Mouse (Mus musculus) cerebellum, postnatal 25 days (tissue): ENCODE data around the gene Cela3a.
"Not testable (repeated sequence)": the region's sequence is repeated elsewhere in the genome, so short reads cannot be mapped to it uniquely, and the experiment has no call there.

ENCODE experiments used
- DNase-seq, 2 experiments: peaks; one replicate each; pipeline ENCODE4 v3.0.0; 2021; ENCODE audit warnings: mixed read lengths in 2 of 2

The Cela3a gene

DNA sequence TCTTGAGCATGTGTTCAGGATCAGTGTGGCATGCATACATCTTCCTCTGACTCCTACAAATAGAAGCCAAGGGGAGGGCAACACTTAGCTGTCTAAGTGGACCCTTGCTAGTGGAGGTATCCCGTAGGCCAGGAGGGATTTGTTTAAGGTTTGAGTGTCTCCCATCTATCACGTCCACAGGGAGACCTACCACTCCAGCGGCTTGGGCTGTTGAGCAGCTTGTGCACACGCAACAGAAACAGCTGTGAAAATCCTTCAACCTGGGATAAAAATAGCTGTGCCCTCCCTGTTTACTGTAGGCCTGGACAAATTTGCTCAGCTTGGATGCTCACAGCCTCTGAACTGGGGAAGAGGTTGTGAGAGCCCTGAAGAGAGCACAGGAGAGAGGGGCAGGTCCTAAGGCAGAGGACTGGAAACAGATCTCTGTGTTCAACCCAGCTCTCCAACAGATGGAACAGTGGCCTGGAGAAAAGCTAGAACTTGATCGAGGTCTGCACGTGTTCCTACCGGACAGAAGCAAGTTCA lies 2.7 kb upstream of the Cela3a start:
- DNase-seq = not testable (repeated sequence)

DNA sequence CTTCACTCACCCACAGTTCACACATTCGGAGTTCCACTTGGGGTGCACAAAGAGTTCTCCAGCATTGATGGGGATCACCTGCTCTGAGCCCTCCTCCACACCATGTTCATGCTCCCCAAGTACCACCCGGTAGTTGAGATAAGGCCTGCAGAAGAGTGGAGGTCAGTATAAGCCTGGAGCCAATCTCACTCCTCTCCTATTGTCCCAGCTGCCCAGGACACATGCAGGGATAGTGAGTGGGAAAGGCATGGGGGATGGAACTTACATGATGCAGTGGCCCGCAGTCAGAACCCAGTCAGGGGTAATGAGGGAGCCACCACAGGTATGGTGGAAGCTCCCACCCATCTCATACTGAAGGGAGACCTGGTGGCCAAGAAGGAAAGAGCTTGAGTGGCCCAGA lies 4.0 kb downstream of the Cela3a start:
- no peak for DNase-seq

DNA sequence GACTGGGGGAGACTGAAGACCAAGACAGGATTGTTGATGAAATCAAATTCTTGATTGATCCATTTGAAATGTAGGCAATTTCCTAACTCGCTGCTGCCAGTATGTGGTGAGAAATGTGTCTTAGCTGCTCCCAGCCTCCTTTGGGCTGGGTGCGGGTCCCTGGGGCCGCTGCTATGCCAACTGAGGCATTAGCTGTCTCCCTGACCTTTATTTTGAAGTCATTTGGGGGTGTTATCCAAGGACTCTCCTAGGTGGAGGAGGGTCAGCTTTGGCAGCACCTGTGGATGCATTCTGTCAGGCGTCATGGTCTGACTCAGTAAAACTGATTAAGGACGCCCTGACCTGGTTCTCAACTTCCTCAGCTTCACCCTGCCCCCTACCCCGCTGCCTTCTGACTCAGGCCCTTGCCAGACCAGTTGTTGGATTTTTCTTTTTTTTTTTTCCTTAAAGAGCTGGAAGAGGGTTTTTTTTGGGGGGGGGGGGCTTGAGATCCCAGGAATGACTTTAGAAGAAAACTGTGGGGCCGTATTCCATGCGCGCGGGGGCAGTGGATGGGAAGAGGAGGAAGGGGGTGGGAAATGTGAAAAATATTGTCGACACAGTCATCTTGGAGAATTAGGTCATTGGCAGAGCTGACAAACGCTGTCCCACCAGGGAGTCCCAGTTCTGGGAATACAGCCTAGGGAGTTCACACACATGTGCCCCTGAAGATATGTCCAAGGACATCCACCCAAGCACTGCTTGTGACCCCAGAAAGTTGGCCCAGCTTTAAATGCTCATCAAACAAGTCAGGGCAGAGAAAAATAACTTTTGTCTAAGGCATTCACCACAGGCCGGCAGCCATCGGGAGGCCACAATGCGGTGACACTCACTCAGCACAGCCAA lies 12.7 kb downstream of the Cela3a start:
- DNase-seq = peak; percentile 77 to 80

DNA sequence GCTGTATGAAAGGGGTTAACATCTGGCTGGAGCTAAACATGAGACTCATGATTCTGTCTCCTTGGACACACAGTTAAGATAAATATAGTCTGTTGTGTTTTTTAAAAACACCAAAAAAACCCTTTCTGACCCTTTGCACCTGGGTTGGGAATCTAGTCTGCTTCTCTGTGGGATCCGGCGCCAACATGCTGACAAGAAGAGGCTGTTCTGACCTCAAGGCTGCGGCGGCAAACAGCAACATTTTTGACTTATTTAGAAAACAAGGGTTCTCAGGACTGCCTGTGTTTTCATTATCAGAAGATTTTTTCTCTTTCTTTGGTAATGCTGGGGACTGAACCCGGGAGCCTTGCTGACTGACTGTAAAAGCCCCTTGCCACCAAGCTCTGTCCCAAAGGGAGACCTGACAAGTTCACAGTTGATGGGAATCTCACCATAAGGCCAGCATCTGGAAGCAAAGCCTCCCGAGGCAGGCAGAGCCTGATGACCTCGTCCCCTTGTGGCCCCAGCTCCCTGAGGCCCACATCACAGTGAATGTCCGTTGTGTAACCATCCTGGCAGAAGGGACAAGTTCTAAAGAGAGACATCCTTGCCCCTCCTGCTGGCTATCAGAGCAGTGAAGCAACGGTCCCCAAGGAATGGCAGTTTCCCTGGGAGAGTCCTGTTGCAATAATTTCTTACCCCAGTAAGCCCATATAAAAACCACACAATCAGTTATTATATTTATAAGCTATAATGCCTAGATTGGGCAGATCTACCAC lies 16.0 kb downstream of the Cela3a start:
- no peak for DNase-seq

DNA sequence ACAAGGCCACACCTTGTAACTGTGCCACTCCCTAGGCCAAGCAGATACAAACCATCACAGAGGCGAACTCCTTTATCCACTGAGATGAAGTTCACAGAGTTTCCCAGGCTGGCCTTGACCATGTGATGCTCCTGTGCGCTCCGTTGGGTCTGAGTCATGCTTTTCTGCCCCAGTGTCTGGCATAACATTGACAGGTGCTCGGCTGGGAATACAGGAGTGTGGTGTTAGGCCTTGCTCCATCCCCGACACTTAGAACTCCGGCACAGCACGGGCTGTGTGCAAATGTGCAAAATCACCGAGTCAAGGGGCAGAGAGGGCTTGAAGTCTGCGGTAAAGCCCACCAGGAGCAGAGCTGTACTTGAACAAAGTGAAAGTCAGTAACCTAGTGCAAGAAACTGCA lies 16.7 kb downstream of the Cela3a start:
- DNase-seq = no peak

DNA sequence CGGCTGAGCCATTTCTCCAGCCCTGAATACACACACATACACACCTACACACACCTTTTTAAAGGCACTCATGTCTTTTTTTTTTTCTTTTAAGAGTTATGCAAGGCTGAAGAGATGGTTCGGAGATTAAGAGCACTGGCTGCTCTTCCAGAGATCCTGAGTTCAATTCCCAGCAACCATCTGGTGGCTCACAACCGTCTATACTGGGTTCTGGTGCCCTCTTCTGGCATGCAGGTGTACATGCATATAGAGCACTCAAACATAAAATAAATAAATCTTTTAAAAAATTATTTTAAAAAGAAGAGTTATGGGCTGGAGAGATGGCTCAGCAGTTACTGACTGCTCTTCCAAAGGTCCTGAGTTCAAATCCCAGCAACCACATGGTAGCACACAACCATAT lies 18.3 kb downstream of the Cela3a start:
- DNase-seq = no peak

DNA sequence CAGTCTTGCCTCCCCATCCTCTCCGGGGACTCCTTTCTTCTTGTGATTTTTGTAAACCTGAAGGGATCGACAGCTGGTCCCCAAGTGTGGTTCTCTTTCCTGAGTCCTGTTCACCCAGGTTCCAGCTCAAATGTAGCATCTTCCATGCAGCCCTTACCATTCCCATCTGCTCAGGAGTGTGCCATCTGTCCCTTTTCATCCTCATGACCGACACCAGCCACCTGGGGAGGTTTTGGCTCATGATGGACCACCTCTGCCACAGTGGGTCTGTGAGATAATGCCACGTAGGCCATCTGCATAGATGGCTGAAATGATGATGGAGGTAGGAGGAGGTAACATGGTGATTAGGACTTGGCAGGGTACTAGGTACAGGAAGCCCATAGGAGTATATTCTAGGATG lies 19.4 kb downstream of the Cela3a start:
- DNase-seq = peak; percentile 61 to 68

DNA sequence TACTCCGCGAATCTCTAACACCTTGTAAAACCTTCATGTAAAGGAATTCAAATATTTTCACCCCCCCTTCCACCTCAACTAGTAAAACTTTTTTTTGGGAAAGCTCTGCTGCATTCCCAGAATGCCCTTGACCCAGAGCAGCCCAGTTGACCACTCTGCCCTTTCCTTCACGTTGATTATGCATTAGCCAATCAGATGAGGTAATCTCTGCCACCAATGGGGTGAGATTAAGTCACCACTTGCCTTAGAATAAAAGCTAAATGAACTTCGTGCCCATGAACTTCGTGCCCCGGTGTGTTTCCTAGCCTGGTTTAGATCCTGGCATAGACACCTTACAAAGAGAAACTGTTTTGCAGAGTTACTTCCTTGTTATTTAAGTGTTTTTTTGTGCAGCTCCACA lies 20.6 kb downstream of the Cela3a start:
- DNase-seq = peak; percentile 30 to 41

DNA sequence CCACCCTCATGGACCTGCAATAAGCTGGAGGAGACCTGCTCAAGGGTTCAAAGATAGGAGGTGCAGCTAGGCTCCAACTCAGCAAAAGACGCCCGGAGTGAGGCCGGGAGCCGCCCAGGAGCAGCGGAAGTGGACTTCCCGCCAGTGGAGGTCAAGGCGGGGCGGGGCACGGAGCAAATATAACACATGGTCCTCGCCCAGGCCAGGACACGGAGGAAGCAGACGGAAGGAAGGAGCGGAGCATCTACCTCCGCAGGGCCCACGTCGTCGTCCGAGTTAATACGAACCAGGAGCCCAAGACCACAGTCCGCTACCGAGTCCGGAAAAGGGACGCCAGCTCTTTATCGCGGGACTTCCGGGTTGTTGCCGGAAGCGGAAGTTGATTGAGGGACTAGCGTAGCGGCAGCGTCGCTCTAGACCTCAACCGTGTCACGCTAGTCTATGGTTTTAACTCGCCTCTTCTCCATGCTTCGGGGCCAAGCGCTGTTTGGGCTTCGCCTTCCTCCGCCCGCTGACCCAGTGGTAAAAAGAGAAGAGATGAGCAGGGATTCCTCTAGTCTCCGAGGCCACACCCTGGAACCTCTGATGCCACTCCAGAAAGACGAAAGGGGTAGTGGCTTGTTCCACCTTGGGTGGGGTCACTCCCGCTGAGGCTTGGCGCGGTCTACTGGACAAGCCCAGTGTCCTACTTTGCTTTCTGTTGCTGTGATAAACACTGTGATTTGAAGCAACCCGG lies 21.4 kb downstream of the Cela3a start:
- peak; percentile 89 to 91 for DNase-seq

DNA sequence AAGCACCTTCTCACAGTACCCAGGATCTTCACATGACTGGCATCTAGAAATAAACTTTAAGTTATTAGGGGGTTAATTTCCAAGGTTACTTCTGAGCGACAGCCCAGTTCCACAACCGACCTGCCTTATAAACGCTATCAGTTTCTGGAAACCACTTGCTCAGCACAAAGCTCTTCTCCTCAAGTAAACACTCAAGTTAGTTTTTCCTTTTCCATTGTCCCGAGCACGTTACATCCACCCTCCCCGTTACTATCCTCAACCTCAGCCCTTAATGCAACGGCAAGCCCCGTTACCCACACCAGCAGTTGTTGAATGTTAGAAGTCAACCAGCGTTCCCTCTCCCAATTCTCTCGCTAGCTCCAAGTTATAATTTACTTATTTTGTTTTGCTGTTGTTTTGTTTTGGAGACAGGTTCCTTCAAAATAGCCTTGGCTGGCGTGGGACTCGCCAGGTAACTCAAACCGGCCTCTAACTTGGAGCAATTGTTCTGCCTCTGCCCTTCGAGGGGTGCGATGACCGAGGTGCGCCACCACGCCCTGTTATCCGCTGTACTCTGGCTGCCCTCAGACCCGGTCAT lies 22.0 kb downstream of the Cela3a start:
- no peak for DNase-seq

DNA sequence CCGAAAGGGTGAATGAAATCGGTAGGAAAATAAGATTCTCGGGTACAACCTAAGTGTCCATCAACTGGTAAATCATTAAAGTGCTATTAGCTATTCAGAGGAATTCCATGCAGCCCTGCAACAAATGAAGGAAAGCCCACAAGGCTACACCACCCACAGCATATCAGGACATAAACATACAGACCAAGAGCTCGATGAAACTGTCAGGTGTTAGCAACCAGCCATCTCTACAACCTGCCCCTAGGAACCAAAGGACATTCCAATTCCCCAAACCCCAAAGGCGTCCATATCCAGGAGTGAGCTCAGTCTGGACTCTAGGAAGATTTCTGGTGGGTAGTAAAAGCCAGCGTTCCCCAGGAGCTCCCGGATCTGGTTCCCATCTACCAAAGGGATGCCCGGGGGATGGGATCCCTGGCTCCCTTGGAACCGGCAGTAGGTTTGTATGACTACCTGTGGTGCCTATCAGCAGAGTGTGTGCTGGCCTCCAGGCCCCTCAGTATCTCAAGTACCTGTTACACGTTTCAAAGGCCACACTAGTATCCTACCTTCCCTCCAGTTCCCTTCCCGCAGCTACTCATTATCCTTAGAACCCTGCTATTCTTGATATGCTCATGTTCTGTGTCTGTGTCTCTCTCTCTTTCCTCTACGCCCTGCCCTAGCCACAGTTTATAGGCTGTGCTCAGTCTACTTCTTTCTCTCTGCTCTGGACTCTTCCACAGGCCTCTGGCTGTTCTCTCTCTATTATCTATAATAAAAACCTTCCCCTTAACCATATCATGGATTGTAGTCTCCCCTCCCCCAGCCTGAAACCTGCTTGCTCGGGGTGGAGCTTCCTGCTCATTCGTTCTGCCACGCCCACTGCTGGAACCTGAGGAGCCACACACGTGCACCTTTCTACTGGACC lies 28.6 kb downstream of the Cela3a start:
- no peak for DNase-seq

DNA sequence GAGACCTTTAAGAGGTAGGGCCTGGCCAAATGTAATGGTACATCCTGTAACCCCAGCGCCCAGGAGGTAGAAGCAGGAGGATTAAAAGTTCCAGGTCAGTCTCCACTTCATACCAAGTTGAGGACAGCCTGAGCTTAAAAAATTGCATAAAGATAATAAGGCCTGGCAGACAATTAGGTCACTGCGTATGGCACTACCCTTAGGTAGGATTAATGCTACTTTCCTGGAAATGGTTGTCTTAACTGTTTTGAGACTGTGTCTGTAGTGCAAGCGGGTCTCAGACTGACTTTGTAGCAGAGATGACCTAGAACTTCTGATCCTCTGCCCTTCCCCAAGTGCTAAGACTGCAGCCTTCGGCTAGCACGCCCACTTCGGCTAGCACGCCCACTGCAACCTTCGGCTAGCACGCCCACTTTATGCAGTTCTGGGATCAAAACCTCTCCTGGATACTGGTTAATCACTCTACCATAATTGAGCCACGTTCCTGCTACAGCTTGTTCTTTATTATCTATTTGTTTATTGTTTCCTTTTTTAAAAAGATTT lies 29.8 kb downstream of the Cela3a start:
- no peak for DNase-seq

DNA sequence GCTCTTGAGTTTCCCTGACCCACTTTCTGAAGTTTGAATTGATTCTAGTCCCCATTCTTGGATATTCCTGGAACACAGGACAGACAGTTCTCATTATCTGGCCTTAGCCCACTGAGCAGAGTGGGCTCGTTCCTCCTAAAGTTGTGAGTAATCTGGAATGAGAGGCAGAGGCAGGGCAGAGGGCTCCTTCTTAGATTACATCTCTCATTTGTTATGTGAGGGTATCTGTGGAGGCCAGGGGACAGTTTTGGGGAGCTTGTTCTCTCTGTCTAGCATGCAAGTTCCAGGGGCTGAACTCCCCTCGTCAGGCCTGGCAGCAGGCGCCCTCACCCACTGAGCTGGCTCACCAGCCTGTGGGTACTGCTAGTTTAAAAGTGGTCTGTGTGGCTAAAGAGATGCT lies 30.5 kb downstream of the Cela3a start:
- no peak for DNase-seq

DNA sequence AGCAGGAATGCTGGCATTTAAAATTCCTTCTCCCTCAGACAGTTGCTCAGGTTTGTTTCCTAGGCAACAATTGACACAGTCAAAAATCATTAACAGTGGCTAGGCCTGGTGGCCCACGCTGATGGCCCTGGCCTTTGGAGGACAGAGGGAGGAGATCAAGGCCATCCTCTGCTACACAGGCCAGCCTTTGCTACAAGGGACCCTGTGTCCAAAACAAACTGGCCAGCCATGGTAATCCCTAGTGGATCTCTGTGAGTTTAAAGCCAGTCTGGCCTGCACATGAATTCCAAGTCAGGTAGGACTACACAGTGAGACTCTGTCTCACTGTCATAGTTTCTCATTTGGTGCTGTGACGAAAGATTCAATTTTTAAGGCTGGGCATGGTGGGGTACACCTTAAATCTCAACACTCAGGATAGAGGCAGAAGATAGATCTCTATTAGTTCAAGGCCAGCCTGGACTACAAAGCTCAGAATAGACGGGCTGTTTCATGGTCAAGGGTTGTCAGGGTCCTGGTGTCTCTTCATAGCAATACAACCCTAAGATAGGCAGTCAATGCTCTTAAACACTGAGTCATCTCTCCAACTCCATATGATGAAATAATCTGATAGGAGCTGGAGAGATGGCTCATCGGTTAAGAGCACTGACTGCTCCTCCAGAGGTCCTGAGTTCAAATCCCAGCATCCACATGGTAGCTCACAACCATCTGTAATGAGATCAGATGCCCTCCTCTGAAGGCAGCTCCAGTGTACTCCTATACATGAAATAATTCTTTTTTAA lies 31.9 kb downstream of the Cela3a start:
- DNase-seq = no peak

DNA sequence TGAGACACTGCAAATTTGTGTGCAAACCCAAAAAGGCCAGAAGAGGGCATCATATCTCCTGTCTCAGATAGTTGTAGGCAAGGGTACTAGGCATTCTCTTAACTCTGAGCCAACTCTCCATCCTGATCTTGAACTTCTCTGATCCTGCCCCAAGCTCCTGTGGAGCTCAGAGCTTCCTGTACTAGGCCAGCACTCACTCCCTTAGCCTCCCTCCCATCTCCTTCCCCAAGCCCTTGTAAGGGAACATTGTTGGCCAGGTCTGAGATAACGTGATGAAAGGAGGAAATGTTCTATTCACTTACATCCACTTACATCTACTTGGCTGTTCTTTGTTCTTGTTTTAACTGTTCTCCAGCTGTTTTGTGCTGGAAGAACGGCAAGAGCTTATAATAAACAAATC lies 32.8 kb downstream of the Cela3a start:
- DNase-seq = peak in 1 of 2 experiments; percentile 20

DNA sequence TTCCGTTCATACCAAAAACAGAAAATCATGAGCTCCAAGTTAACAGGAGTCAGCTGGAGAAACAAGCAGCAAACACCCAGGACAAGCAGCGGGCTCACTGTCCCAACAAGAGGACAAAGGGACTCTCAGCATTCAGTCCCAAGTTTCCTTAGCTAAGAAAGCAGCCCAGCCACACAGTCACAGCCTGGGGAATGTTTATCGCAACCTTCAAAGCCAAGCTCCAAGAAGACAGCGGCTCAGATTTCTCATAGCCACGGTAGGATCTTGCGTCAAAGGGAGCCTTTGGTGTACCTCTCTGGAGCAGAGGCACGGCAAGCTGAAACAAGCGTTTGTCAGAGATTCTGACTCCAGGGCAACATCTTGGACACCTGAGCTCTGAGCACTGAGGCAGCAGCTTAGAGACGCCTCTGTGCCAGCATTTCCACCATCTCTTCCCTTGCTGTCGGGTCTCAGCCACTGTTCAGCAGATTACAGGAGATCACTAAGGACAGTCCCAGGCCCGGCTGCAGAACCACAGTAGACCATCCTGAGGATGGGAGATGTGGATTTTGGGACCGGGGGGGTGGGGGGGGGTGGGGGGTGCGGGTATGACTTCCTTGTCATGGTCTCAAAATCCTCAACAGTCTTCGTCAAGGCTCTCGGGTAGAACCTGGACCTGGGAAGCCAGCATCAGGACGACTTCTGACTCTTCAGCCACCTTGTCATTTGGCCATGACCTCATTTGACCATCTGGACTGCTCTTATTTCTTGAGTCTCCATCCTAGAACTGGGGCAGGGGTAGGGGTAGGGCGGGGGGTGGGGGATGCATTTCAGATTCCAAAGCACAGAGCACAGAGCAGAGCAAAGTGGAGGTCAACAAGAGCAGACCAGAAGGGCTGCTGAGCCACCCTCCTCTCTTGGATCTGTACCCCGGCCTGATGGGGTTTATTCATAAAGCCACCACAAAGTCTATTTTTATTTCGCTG lies 34.0 kb downstream of the Cela3a start:
- peak; percentile 38 to 54 for DNase-seq

DNA sequence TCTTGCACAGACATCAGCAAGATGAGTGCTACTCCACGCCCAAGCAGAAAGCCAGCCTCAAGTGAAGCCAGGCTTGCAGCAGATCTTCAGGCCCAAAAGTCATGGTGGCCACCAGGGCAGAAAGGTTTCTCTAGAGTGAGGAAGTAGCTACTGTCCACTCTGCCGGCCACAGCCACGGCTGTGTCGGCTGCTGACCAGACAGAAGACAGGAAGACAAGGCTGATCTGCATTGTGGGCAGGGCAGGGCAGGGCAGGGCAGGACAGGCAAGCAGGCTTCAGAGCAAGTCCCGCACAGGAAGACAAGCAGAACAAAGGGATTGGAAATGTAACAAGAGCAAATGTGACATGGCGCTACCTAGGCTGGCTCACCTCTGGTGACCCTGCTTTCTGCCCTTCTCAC lies 35.9 kb downstream of the Cela3a start:
- DNase-seq = no peak

DNA sequence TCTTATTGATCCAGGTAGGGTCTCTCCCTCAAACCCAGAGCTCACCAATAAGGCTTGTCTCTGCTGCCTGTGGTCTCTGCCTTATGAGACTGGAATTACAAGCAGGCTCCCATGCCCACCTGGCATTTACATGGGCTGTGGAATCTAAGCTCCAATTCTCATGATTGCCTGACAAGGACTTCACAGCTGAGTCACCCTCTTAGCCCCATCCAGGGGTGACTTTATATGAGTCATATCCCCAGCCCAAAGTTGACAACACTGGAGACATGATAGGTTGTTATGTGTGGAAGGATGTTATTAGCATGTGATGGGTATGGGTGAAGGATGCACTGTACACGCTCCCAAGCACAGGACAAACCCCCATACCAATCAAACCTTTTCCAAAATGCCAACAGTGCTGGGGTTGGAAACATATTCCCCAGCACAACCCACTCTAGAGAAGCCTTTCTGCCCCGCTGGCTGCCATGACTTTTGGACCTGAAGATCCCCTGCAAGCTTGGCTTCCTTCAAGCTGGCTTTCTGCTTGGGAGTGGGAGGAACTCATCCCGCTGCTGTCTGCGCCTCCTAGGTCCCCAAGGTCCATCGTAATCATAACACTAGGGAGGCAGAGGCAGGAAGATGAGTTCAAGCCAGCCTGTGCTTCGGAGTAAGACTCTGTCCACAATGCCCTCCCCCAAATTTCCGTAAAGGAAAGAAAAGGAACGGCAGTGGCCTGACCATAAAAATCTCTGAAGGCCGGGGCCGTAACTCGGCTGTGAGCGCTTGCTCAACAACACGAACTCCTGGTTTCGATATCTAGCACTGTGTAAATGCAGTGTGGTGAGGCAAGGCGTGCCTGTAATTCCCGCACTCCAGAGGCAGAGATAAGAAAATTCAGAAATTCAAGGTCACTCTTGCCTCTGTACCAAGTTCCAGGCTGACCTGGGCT lies 37.7 kb downstream of the Cela3a start:
- no peak for DNase-seq
